Mouse (Mus musculus): ENCODE measurements around the gene Hs6st1.

DNA sequence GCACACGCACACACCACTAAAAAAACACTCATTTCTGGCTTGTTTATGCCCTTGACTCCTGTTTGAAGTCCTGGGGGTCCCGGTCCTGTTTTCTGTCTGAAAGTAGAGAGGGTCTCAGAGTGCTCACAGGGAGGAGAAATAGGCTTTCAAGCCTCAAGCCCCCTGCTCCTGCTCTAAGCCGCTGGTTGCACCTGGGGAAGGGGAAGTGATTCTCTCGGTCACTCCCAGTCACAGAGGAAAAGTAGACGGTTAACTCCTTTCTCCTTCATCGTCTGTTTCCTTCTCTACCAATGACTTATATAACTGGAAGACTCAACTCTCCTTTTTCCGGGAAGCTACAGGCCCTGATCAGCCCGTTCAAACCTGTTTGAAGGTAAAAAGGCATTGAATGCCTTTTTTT lies 45.5 kb downstream of the Hs6st1 start:
- TF ChIP-seq ZC3H11A (IDR thresholded peaks at IDR 0.05; ENCODE audit: borderline replicate concordance, low read depth, low read length) (no peak), MAFK (IDR thresholded peaks at IDR 0.05; ENCODE audit: insufficient read depth, low read depth, low read length) (no peak)

Measured in ES-E14 (cell line).